Mouse (Mus musculus) CD4-positive helper T cell, adult 2 months (primary cell): Measurements from ENCODE around the gene Slc22a2.
"Not testable (repeated sequence)": the region's sequence is repeated elsewhere in the genome, so short reads cannot be mapped to it uniquely, and the experiment has no call there.

Experiments used
- DNase-seq: peaks from one replicate; pipeline ENCODE4 v3.0.0-alpha.2; 2012; ENCODE audit warnings: low read depth, missing footprints, low spot score

Slc22a2 gene

DNA sequence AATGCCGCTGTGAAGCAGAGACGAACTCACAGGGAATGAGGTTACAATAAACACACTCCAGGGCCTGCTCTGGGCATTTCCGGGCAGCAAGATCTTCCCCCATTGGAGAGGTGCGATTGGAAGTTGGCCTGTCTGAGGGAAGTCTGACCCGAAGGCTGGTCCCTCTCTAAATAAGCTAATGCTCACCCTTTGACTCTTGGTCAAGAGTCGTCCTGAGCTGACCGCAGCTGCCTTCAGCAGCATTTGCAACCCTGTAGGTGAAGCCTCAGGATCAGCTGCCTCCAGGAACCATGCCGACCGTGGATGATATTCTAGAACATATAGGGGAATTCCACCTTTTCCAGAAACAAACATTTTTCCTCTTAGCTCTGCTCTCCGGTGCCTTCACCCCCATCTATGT lies at the start of gene Slc22a2:
Gene Slc22a2 (plus strand): TSS at position 142 of the 400 bp plus-strand sequence.
- DNase-seq = no peak

DNA sequence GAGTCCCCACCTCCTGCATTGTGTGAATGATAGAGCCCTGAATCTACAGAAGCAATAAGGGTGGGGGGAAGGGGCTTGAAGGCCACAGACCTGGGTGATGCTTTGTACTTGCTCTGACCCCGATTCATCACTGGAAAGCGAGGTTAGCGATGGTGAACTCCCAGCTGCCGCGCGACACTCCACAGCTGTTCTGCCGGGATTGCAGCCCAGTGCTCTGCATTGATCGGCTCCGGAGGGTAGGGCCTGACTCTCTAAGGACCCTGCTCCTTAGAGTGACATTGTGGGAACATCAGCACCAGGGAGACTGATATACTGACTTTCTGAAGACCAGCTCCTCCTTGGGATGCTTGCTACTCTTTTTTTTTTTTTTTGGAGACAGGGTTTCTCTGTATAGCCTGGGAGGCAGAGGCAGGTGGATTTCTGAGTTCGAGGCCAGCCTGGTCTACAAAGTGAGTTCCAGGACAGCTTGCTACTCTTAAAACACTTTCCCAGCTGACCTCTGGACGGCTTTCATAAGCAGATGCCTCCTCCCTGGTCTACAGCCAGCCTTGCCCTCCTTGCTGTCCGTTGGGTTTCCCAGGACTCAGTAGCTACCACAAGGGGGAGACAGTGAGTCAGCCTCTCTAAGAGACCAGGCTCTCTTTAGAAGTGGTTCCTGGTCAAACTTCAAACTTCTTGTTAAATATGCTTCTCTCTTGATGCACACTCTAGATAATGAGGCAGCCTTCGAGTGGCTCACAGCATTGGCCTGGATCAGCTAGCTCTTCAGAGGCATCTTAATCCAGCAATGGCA lies 49.4 kb upstream of the Slc22a2 start:
- peak; percentile 63 for DNase-seq

DNA sequence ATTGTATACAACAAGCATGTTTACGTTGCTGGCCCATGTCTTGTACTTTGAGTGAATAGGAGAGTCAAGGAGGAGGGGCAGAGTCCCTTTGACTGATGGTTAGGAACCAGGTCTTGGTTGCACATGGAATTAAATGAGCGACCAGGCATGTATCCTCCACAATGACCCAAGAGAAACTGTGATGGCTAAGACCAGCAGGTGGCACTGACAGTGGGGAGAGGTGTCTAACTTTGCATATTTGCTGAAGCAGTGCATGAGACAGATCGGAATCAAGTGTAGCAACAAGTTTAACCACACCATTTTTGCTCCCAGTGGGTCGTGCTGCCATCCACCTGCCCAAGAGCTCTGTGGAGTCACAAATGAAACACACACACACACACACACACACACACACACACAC lies 21.7 kb upstream of the Slc22a2 start:
- DNase-seq = no peak

DNA sequence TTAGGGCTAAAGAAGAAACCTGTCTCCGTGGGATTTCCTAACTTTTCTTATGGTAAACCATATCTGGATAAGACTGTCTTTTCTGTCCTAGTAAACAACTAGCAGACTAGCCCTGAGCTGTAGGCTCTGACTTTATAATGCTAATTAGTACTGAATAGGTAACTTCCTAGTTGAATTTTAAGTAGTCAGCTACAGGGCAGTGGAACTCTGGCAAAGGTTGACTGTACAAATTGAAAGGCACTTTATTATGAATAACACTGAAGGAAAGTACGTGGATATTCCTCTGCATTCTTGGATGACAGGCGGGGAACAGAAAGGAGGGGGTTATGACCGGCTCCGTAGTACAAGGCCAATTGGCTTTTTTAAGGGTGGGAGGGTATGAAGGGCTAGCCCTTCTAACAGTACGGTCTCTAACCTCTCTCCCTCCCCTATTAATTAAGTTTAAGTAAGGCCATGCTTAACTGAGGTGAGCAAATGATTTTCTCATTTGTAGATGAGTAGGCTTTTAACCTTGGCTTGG lies 19.4 kb upstream of the Slc22a2 start:
- DNase-seq = not testable (repeated sequence)

DNA sequence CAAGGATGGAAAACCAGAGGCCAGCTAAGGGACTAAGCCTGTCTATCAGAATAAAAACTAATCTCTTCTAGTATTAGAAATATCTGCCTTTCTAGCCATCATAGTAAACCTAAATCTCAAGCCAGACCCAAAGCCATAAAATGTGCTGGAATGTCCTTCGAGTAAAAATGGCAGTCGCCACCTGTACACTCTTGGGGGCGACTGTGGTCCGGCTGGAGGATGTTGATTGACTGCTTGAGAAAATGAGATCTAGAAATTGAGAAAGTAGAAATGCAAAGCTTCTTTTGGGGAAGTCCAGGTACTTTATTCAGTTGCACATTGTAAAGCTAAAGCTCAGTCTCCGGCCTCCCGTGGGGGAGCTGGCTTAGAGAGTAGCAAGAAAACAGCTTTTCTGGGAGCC lies 18.5 kb upstream of the Slc22a2 start:
- DNase-seq = no peak

DNA sequence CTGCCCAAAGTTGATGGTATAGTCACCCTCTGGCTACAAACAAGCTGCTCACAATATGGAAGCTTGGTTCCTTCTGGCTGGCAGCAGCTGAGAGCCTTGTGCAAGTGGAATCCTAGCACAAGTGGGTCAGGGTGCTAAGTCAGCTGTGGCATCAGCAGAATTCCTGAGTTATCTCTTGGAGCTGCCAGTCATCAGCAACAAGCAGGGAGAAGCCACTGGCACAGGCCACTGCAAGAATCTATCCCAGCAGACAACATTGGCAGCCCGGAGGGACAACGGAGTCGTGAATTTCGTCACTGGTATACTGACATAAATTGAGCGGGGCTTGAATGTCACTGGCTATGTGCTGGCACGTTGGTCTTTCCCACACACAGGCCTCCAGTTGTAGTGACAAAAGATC lies 12.6 kb upstream of the Slc22a2 start:
- no peak for DNase-seq

DNA sequence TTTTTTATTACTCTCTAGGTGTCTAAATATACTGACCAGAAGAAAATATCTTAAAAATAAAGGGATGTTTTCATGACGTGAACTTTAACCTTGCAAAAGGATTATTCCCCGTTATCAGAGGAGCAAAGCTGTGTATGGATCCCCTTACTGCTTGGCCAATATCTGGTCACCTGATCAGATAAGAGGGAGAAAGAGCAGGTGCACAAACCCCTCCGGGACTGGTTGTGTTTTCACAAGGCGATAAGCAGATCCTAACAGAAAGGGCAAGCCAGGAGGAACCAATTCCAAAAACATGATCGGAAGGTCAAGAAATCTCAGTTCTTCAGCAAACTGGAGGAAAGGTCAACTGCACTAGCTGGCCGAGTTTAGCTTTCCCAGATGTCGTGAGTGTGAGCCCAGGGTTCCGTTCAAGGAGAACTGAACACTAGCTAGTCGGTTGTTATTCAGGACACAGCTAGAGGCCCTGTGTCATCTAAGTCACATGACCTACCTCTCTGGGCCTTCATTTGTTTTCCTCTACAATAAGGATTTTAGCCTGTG lies 11.9 kb upstream of the Slc22a2 start:
- no peak for DNase-seq

DNA sequence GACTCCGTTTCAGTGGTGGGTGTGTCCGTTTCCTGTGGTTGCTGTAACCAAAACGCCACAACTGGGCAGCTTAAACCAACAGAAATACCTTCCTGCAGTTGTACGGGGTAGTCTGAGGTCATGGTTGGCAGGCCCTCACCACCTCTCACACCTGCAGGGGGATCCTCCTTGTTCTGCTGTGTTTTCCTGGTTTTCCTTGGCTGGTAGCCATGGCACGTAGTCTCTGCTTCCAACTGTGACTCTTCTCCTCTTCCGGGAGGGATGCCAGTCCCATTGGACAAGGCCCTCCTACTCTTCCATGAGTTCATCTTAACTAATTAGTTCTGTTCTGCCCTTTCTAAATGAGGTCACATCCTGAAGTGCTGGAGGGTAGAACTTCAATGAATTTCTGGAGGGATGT lies 8.5 kb upstream of the Slc22a2 start:
- no peak for DNase-seq

DNA sequence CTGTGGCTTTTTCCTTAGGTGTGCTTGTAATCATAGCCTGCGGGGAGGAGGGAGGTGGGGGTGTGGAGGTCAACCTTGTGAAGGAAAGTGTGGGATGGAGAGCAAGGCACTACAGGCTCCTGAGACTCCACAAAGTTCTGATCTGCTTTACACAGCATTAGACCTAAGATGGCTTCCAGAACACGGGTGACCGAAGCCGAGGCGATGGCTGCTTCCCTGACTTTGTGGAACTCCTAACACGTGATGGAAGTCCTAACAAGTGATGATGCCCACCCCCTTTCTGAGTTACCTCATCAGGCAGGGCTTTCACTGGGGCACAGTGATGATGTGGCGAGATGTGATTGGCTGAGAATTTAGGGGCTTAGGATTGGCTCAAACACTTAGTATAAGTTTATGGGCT lies 6.8 kb upstream of the Slc22a2 start:
- DNase-seq = no peak

DNA sequence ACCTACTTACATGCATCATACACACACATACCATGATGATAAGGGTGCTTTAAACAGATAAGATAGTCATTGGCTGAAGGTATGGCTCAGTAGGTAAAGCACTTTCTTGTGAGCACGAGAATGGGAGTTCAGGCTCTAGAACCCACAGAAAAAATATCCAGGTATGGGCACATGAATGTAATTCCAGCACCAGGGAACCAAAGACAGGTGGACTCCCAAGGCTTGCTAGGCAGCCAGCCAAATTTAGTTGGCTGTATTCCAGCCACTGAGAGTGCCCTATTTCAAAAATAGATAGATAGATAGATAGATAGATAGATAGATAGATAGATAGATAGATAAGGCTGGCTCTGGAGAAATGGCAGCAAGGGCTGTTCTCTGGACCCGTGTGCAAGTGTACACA lies 1.4 kb downstream of the Slc22a2 start:
- no peak for DNase-seq

DNA sequence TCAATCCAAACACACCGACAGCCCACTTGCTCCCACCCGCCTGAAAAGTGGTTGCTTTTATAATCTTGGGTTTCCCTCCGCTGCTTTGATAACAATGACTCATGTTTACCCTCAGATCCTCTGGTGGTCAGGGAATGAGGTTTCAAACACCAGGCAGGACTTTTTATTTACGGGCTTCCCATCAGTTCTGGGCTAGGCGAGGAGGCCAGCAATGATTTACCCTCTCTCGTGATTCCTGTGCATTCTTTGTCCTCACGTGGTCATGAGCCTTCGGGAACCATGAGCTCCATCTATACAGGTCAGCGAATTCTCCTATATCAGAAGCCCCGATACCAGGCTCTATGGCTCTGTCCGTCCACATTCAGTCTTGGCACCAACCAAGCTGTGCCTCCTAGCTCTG lies 3.0 kb downstream of the Slc22a2 start:
- DNase-seq = no peak

DNA sequence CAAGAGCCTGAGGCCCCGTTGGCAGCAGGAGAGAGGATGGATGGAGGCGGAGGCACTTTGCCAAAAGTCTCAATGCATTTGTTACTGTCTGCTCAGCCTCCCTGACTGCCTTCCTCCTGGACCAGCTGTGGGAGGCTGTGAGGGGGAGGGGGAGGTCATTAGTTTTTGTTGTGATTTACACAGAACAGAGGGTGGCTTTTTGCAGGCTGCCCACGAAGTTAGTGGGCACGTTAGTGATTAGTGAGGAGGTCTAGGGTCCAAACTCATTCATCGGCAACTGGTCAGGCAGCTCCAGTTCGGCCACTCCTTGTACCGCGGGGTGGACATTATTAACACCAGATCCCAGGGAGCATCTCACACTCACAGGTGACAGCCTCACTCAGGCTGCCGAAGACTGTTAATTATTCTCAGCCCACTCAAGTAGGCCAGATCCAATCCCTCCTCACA lies 4.9 kb downstream of the Slc22a2 start:
- no peak for DNase-seq

DNA sequence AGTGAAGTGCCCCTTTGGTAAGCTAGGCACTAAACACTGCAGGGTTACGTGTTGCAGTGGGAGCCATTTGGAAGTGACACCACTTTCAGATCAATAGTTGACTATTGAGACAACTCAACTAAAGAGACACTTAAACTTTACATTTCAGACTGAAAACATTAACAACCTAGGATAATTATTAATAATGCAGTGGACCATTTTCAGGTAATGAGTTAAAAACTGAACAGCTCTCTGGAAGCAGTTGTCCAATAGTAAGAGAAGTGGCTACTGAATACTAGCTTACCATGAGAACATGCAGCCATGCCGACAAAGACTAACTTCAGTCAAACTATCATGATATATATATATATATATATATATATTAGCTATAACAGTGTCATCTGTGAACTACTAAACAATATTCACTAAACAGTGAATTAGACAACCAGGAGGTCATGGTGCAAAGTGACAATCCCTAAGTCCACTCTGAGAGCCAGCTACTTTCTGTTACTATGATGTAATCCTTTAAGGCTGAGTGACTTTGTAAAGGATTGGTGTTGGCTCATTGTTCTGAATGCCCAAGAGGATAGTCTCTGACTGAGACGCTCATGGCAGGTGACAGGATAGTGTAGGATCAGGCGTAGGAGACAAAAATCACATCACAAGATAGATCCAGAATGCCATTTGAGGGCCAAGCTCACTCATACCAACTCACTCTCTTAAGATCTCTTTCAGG lies 7.1 kb downstream of the Slc22a2 start:
- no peak for DNase-seq

DNA sequence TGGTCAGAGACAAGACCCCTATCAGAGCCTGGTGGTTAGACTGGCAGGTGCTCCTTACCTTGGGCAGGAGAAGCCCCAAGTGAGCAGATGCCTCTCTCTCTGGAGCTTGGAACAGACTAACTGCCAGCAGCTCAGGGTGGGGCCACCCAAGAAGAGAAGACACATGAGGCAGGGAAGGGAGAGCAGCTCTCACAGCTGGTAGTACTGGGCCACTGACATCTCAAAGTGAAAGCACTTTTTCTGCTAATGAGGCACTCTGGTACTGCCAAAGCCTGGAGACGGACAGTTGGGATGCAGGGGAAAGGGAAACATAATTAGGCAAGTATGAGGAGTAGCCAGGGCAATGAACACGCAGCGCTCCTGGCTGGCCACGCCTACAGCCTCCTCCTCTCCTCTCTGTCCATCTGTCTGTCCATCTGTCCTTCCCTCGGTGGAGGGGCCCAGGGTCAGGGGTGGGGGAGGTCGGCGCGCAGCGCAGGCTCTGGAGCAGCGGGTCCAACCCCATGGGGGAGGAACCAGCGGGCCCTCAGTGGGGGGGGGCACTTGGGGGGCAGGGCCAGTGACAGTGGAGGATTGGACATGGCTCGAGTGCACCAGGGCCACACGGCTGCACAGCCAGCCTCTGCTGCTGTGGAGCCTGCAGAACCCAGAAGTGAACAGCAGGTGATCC lies 12.0 kb downstream of the Slc22a2 start:
- no peak for DNase-seq

DNA sequence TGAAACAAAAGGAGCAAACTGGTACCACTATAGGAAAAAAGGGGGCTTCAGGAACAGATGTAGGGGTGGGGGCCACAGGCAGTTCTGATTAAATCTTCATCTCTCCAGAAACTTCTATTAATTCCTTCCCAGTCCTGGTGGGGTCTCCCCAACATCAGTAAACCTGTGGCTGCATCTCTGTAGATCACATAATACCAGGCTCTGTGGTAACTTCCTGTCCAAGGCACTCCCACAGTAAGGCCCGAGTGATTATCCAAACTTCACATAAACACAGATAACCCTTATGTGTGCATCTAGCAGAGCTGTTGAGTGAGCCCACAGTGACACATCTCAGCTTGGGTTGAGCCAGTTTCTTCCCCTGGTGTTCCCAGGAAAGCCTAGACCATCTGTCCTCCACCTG lies 22.7 kb downstream of the Slc22a2 start:
- no peak for DNase-seq

DNA sequence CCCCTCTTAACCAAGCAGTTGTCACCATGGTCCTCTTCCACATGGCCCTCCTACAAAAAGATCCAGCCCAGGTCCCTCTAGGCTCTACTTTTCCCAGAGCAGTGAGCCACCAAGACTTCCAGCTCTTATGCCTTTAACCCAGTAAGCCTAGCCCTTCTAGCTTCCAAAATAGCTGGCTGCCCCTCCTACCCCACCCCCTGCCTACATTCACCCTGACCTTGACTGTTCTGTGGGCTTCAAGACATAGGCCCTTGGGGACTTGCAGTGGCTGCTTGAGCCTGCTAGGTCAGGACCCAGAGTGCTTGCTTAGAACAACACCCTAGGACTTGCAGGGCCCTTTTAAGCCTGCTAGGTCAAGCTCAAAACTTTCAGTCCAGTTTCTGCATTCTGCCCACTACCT lies 23.3 kb downstream of the Slc22a2 start:
- no peak for DNase-seq

DNA sequence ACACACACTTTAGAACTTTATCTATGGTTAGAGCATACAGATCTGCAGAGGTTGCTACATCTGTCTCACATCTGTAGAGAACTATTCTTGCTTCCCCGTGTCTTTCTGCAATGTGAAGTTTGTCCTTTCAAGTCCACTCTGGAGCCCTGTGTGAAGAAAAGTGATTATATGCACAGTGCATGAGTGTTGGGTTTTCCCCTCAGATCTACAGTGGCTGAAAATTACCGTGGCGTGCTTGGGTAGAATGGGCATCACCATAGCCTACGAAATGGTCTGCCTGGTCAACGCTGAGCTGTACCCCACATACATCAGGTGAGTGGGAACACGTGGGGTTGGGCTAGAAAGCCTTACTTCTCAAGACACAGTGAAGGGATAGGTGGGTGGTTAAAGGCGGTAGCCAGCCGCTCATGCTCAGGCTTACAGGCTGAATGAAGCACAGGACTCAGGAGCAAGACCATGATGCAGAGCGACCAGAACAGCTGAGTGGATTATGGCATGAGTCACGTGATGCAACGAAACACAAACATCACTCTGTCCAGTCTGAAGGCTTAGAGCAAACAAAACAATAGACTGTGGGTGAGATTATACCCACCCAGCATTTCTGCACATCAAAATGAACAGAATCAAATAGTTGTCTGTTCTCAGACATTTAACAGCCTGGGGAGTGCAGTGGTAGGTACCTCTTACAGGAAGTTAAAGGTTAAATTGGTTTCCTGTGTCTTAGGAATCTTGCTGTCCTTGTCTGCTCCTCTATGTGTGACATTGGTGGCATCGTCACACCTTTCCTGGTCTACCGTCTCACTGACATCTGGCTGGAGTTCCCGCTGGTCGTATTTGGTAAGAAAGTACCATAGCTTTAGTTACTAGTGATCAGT lies 30.8 kb downstream of the Slc22a2 start:
- no peak for DNase-seq

DNA sequence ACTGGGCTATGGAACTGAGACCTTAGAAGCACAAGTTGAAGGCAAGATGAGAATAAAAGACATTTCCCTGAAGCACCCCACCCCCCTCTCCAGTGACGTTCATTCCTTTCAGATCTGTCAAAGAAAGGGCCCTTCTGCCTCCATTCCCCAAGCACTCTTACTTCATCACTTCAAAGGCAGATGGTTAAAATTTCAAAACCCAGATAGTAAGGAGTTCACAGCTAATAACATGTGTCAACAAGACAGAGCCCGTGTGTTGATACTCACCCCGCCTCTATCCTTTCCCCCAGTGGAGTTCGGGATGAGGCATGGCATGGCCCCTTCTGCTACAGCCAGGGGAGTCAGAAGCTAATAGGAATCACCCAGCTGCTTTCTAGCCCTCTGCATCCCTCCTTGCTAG lies 31.5 kb downstream of the Slc22a2 start:
- no peak for DNase-seq

DNA sequence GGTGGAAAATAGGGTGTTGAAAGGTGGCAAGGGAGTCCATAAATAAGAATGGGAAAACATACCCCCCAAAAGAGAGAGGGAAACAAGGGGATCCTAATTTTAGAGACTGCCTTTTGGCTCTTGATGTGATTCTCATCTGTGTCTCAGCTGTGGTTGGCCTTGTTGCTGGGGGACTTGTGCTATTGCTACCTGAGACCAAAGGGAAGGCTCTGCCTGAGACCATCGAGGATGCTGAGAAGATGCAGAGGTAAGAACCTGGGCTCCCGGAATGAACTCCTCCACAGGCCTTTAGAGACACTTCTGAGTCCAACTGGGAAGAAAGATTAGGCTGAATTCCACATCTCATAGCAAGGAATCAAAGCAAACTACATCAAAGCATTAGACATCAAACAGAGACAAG lies 35.7 kb downstream of the Slc22a2 start:
- DNase-seq = no peak

DNA sequence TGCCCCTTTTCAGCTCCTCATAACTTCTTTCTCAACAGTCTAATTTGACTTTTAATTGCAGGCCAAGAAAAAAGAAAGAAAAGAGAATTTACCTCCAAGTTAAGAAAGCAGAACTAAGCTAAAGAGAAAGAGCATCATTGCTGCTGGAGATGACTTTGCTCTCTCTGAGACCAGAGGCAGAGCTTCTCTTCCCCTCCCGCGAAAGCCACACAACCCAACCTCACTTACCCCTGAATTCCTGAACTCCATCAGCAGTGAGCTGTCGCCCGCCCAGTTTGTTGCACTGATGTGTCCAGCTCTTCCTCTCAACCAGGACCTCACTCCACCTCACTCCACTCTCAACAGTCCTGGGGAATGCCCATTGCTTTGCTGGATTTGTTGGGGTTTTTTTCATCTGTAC lies 44.1 kb downstream of the Slc22a2 start:
- DNase-seq = no peak
